Mouse (Mus musculus) small intestine, adult 2 months (tissue): ENCODE measurements around the gene Snx27. TPM values are rescaled to one million over a fixed set of nuclear protein-coding genes. Genes with fewer than 3 reads are reported as not detected.

ENCODE experiments used
- H3K27ac ChIP-seq: fragments of 200-500 bp; 2 replicates; pipeline ENCODE4 v1.5.1; 2012; ENCODE audit warnings: low read depth, low read length, control low read depth, inconsistent platforms; ENCODE audit not compliant: insufficient read depth
- H3K27me3 ChIP-seq: fragments of 200-500 bp; 2 replicates; pipeline ENCODE4 v1.6.1; 2012; ENCODE audit warnings: mild to moderate bottlenecking, moderate library complexity, low read length, inconsistent platforms; ENCODE audit not compliant: control insufficient read depth, insufficient read depth
- H3K36me3 ChIP-seq: fragments of 200-500 bp; 2 replicates; pipeline ENCODE4 v1.6.1; 2012; ENCODE audit warnings: mild to moderate bottlenecking, low read length, control low read depth, inconsistent platforms; ENCODE audit not compliant: control insufficient read depth, insufficient read depth
- H3K4me1 ChIP-seq: fragments of 200-500 bp; 2 replicates; pipeline ENCODE4 v1.6.1; 2012; ENCODE audit warnings: low read length, inconsistent platforms, mixed read lengths; ENCODE audit not compliant: control insufficient read depth, insufficient read depth, insufficient read length
- H3K4me3 ChIP-seq: fragments of 200-500 bp; 2 replicates; pipeline ENCODE4 v1.5.1; 2012; ENCODE audit warnings: low read depth, mild to moderate bottlenecking, control low read depth, inconsistent platforms, low read length, moderate library complexity
- CTCF ChIP-seq: fragments of 200-500 bp; IDR thresholded peaks from 2 replicates; pipeline ENCODE4 v1.5.1; 2012; ENCODE audit warnings: low read depth, mild to moderate bottlenecking, control low read depth, inconsistent platforms, low read length, moderate library complexity, mixed read lengths; ENCODE audit not compliant: insufficient replicate concordance, insufficient read length; ENCODE audit errors: extremely low read depth
- POLR2A ChIP-seq: fragments of 200-500 bp; IDR thresholded peaks from 2 replicates; pipeline ENCODE4 v1.6.1; 2012; ENCODE audit warnings: low read depth, mild to moderate bottlenecking, control low read depth, inconsistent platforms, low read length, moderate library complexity
- WGBS: fragments of 180-500 bp; shearing (Covaris S2); methylation state at CpG from one replicate; pipeline ENCODE4 v1.1.7; 2018; 5-methylcytosine and 5-hydroxymethylcytosine counted together
- polyA plus RNA-seq: library from polyadenylated mRNA; depleted of rRNA; stranded (reverse); fragments of >200 nt; gene quantifications from 2 replicates; pipeline ENCODE4 v1.2.3, GENCODE M21; 2012

Gene Snx27
- polyA plus RNA-seq, 1 experiment, result 3.4 TPM

DNA sequence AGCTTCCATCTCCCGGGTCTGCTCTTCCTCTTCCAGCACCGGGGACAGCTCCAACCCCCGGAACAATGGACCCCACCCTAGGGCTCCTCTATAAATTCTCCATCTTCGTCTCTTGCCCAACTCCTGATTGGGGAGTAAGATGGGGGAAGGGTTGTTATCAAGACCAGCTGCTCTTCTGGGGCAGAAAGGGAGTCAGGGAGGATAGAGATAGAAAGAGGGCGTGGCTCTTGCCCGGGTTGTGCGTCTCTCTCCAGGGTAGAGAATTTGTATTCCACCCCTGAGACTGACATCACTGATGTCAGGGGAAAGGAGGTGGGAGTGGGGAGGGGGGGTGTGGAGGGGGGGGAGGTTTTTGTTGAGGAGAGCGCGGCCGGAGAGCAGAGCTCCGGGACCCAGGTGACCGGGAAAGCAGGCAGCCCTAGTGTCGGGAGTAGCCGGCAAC, 104.5 kb downstream of the Snx27 start, which contains the start of gene Celf3:
Gene Celf3 (plus strand): TSS at position 315 of the 442 bp plus-strand sequence.
- TF ChIP-seq CTCF (no peak), POLR2A (no peak)
- Histone ChIP-seq H3K4me3 (no peak within 1 kb of the TSS), H3K27me3 (peaks cover 3% of the 10 kb centered on the region; the same call in 1 of the 2 replicates), H3K27ac (no peak within 1 kb of the TSS), H3K36me3 (no peaks in the 10 kb centered on the region), H3K4me1 (peaks cover 22% of the 10 kb centered on the region)
- 2% methylated on average over 14 of the region's 14 CpGs for WGBS

DNA sequence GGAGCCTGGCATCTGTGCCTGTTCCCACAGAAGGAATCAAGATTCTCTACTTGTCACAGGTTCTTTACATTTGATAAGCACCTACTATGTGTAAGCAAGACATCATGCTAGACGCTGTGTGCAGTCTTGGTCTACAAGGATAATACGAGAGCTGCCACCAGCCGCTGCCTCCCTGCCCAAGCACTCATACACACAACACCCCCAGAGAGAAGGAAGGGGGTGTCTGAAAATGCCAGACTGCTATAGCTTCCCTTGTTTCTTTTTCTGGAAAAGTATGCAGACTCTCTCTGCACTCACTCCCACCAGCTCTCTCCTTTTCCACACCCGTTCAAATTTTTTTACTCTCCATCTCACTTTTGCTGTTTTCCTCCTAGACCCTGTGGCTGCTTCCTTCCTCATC, 105.1 kb downstream of the Snx27 start:
- TF ChIP-seq POLR2A (no peak), CTCF (no peak)
- WGBS, result 66% methylated on average over 4 of the region's 4 CpGs
- Histone ChIP-seq H3K4me3 (no peak overlapping the region), H3K4me1 (peaks cover 25% of the 10 kb centered on the region), H3K27me3 (peaks cover 3% of the 10 kb centered on the region; the same call in 1 of the 2 replicates), H3K36me3 (no peaks in the 10 kb centered on the region), H3K27ac (no peak overlapping the region)

DNA sequence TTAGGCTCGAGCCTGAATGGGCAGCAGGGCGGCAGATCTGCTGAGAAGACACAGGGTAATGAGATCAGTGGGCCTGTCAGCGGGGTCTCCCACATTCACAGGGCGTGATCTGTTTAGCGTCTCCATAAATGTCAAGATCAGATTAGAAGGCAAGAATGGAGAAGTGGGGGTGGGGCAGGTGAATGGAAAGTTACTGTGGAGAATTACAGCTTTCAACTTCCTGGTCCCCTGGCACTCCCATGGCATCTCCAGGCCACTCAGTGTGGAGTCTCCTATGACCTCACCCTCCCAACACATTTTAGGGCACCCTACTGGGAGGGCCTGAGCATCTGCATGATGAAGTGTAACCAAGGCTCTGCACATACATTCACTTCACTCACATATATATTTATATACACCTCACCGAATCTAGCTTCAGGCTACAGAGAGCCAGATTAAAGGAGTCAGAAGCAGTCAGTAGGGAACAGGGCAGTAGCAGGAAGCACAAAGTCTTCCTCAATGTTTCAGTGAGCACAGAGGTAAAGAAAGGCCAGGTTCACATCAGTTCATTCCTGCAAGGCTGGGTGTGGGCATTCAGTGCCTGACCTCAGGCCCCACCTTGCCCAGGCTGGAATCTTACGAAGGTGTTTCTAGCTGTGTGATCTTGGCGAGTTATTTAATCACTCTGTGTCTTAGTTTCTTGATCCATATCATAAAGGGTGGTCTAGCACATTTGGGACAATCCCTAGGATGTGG, 106.0 kb downstream of the Snx27 start:
- Histone ChIP-seq H3K36me3 (no peaks in the 10 kb centered on the region), H3K27ac (peak overlapping the region; percentile 80), H3K4me1 (peaks cover 25% of the 10 kb centered on the region), H3K4me3 (no peak overlapping the region), H3K27me3 (peaks cover 3% of the 10 kb centered on the region; the same call in 1 of the 2 replicates)
- WGBS, result 24% methylated on average over 8 of the region's 8 CpGs
- TF ChIP-seq CTCF (no peak), POLR2A (no peak)

DNA sequence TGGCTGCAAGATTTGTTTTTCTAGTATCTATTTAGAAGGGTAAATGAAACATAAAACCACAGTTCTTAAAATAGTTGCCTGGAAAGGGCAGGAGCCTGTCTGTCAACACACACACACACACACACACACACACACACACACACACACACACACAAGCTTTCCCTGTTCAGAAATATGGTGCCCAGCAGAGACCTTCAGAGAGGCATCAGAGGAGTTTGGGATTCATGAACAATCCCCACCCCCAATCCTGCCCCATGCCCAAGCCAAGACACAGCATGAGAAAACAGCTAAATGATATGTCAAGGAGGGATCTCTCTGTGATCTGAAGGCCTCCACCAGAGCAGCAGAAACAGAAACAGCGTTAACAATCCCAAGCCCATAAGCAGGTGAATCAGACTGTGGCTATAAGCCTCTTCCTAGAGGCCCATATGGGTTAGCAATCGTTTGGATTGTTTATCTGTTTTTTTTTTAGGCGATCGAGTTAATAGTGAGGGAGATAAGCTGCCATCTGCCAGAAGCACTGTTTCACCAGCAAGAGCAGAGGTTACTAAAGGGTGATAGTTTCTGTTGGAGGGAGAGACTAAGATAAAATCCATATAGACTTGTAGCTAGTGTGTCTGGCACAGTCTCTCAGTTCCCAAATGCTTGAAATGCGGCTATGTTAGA, 108.8 kb downstream of the Snx27 start:
- Histone ChIP-seq H3K36me3 (no peaks in the 10 kb centered on the region), H3K27me3 (no peaks in the 10 kb centered on the region), H3K4me3 (no peak overlapping the region), H3K4me1 (peaks cover 25% of the 10 kb centered on the region), H3K27ac (no peak overlapping the region)
- 29% methylated on average over 5 of the region's 5 CpGs for WGBS
- TF ChIP-seq CTCF, result no peak
- no peak for TF ChIP-seq POLR2A

DNA sequence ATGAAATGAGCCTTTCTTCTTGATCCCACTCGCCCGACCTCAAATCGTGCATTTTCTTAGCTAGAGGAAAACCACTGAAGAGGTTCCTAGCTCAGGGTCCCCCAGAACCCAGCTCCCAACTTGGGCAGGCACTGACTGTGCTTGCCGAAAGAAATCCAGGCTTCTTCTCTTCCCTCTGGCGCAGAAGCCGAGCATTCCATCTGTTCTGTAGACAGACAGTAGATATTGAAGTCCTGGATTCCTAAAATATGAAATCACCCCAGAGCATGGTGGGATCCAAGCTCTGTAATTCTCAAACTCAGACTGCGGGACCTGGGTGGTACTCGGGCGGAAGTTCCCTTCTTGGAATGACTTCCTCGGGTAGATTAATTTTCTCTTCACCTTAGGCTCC, 109.4 kb downstream of the Snx27 start:
- 63% methylated on average over 10 of the region's 10 CpGs for WGBS
- Histone ChIP-seq H3K36me3 (no peaks in the 10 kb centered on the region), H3K27me3 (no peaks in the 10 kb centered on the region), H3K4me1 (peaks cover 25% of the 10 kb centered on the region), H3K27ac (peak overlapping the region; percentile 42; the same call in 1 of the 2 replicates), H3K4me3 (no peak overlapping the region)
- TF ChIP-seq POLR2A (no peak), CTCF (no peak)

DNA sequence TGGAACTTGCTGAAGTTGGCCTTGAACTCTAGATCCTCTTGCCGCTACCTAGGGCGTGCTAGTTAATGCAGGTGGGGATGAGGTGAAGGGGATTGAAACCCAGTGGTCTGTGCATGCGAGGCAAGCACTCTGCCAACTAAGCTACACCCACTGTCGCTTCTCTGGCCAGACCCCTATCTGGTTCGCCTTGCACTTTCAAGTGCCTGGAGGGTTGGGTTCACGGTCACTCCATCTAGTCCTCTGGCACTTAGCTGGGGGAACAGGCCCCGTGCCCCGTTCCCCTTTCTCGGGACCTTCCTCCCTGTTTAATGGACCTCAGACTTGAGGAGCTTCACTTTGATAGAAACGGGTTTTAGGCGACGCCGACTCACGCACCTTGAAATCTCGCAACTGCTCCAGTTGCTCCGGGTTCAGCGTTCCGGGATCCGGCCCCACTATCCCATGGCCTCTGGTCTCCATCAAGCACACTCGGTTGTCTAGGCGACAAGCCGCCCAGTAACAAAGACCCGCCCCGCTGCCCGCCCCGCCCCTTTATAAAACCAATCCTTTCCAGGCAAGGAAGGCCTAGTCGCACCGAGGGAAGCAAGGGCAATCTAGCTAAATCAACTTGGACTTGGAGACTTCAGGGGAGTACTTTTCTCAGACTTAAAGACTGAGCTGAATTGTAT, 109.9 kb downstream of the Snx27 start:
- H3K4me1 ChIP-seq, result peaks cover 25% of the 10 kb centered on the region
- no peak for TF ChIP-seq POLR2A
- TF ChIP-seq CTCF, result no peak
- H3K27me3 ChIP-seq, result no peaks in the 10 kb centered on the region
- H3K27ac ChIP-seq, result peak overlapping the region; percentile 42; the same call in 1 of the 2 replicates
- 16% methylated on average over 28 of the region's 28 CpGs for WGBS
- peak overlapping the region; percentile 8; the same call in 1 of the 2 replicates for H3K4me3 ChIP-seq
- no peaks in the 10 kb centered on the region for H3K36me3 ChIP-seq

DNA sequence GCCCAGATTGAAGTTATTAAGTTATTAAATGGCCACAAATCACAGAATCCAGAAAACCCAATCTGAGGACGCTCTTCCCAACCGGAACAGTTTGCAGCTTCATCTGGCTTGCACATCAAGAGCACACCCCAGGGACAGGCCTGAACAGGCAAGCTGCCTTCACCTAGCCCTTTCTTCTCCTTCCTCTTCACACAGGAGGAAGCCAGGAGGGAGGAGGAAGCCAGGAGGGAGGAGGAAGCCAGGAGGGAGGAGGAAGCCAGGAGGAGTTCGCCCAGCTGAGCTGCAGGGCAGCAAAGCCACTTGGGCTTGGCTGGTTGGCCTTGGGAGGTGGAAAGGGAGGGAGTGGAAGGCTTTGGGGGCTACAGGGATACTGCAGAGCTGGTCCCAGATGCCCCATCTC, 113.6 kb downstream of the Snx27 start:
- Histone ChIP-seq H3K4me1 (peaks cover 11% of the 10 kb centered on the region), H3K27me3 (no peaks in the 10 kb centered on the region), H3K27ac (no peak overlapping the region), H3K36me3 (no peaks in the 10 kb centered on the region), H3K4me3 (no peak overlapping the region)
- TF ChIP-seq CTCF, result no peak
- TF ChIP-seq POLR2A, result no peak
- WGBS, result 66% methylated on average over 3 of the region's 3 CpGs
